Mouse (Mus musculus): ENCODE results near the gene Ptrhd1.
"Not testable (repeated sequence)": the region's sequence is repeated elsewhere in the genome, so short reads cannot be mapped to it uniquely, and the experiment has no call there.

The Ptrhd1 gene

DNA sequence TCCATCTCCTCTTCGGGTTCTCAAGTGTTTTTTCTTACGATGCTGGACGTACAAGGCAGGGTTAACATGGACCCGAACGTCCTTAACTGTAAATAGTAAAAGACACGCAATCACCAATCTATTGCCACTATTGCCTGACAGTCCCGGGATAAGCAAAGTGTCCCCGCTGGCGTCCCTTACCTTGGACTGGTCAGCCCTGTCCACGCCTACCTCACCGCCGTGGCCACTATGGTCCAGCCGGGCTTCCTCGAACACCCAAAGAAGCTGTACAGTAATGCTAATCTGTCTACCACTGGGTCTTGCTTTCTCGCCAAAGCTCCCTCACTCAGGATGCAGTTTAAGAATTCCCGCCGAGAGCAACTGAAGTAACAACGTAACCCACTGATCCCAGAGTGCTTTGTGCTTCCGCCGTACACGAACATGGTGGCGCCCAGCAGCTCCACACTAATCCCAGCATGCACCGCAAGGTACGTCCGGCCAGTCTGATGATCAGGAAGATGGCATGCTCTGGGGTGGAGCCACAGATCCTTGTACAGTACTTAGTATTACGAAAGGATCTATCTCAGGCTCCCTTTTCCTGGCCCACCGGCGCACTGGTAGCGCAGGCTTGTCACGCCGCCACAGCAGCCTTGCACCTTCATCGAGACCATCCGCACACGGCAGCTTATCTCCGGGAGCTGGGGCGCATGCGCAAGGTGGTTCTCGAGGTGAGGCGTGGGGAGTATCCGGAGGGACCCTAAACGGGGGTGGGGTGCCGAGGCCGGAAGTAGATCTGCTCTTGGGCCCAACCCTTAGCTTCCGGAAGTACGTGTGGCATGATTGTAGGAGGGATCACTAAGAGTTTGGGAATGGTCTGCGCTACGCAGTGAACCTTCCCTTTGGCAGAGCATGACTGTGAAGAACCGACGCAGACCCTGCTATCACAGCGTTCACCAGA lies at the start of gene Ptrhd1, which contains the start of gene Cenpo:
Ptrhd1 (plus strand) TSS at position 456 of the 937 bp plus-strand sequence.
Cenpo (minus strand) TSS at position 723 of the 937 bp plus-strand sequence.
- DNase-seq (ENCODE audit: low spot score) = peak; percentile 95

DNA sequence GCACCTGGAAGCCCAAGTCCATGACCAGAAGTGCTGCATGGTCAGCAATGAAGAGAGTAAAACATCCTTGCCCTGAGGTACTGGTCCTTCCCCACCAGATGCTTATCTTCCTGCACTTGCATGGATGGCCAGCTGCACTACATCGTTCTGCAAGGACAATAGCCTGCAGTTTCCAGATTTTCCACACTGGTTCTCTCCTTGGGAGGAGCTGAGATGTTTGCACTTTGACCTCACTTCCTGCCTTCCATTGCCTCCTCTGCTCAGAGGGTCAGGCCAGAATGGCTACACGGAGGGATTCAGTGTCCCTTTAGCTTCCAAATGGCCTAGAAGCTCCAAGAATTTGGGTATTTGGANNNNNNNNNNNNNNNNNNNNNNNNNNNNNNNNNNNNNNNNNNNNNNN lies 49.2 kb upstream of the Ptrhd1 start:
- no peak for DNase-seq (ENCODE audit: low spot score)

DNA sequence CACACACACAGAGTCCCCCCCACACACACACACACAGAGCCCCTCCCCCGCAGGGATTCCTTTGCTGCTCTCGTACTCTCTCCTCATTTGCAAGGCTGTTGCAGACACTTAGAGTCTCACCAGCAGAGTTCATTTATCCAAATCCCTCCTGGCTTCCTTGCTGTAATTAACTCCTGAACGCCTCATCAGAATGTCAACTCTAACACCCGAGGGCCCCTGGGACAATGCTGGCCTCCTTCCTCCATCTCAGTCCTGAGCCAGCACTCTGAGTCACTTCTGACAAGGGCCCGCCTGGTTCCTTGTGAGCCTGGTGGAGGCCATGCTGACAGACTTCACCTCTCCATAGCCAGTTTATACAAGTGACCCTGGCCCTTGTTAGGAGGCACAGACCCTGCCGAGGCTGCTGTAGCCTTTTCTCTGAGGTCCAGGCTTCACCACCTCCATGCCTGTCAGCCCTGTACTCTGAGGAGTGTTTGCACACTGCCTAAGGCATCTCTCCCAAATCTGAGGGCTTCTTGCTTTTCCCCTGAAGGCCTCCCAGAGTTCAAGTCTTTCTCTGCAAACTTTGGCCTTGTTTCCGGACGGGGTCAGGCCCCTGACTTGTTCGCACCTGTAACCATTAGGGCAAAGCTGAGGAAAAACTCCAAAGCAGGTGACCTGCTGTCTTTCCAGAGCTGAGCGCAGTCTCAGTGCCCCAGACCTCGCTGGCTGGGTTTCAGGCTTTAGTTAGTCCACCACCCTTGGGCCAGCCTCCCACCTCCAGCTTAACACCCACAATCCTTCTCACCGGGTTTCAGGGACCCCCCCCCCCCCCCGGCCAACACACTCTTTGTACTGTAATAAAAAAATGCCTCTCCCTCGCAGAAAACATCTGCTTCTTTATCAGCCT lies 45.4 kb upstream of the Ptrhd1 start:
- peak; percentile 56 for DNase-seq (ENCODE audit: low spot score)

DNA sequence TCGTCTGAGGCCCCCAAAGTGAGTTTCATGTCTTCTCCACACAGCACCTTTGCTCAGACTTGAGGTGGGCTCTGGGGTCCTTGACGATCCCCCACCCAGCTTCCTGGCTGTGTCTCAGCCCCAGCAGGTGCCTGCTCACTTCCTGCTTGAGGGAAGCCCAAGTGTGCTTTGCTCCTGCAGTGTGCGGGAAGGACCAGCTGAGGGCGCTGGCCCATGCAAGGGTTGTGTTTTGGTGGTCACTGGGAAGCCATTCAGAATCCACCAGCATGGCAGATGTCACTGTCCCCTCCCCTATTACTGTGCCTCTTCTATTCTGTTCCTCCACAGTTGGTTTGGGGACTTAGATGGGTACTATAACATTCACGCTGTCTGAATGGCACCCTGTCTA lies 44.8 kb upstream of the Ptrhd1 start:
- no peak for DNase-seq (ENCODE audit: low spot score)

DNA sequence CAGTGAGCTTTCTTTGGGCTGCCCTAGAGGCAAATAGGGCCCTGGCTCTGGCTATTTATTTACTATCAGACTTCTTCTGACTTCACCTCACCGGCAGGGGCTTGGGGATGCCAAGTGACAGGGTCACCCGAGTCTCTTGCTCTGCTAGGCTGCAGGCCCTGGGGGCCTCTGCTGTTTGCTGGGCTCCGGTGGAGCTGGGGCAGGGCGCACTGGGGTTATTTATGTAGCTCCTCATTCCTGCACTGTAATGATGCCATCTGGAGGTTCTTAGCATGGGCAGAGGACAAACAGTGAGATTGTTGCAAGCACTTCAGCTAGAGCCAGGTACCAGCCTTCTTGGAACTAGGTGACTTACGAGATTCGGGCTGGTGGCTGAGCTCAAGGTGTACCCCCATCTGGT lies 41.3 kb upstream of the Ptrhd1 start:
- no peak for DNase-seq (ENCODE audit: low spot score)

DNA sequence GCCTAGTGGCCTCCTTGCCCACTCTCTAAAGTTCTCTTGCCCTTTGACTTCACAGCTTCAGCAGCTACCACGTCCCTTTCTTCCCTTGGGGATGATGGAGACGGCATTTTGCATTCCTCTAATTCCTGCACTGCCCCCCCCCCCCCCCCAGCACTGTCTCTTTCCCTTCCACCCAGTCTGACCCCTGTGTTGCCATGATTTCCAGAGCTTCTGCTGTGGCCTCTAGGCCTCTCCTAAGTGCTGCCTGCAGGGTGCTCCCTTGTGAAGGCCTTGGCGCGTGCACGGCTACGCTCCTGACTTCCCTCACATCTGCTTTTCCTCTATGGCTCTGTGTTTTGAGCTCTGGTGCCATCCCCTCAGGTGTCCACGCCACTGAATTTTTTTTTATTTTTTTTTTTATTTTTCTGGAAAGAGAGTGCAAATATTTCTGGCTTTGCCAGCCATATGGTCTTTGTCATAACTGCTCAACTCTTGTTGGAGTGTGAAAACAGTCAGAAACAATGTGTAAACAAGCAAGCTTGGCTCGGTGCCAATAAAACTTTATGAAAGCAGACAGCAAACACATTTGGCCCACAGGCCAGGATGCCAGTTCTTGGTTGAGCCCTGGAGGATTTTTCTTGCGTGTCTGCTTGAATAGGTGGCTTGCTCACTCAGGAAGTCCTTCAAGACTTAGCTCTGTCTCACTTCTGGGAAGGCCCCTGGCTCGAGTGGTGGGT lies 40.6 kb upstream of the Ptrhd1 start:
- DNase-seq (ENCODE audit: low spot score) = no peak

DNA sequence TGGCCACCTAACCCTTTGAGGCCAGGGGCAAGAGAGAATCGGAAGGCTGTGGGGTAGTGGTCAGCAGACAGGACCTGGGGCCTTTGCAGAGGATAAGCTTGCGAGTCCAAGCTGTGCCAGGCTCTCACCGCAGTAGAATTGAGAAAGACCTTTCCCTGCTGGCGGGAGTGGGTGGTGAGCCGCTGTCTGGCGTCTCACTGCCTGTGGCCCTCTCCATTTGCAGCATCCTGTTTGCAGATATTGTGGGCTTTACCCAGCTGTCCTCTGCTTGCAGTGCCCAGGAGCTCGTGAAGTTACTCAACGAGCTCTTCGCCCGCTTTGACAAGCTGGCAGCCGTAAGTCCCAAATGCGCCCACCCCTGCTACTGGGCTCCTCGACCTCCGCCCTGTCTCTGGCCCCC lies 39.2 kb upstream of the Ptrhd1 start:
- DNase-seq (ENCODE audit: low spot score) = no peak

DNA sequence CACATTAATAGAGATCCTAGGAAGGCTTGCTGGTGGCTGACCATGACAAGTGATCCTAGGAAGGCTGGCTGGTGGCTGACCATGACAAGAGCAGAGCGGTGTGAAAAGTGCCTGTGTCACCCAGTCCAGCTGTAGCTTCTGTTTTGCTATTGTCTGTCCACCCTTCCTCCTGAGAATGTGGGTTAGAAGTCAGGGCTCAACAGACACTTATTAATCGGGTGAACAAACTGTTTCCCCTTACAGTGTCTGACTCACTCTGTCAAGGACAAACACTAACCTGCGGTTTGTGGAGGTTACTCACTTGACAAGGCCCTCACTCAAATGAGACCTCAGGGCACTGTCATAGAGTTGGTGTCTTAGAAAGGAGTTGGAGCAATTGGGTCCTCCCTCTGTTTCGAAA lies 35.1 kb upstream of the Ptrhd1 start:
- no peak for DNase-seq (ENCODE audit: low spot score)

DNA sequence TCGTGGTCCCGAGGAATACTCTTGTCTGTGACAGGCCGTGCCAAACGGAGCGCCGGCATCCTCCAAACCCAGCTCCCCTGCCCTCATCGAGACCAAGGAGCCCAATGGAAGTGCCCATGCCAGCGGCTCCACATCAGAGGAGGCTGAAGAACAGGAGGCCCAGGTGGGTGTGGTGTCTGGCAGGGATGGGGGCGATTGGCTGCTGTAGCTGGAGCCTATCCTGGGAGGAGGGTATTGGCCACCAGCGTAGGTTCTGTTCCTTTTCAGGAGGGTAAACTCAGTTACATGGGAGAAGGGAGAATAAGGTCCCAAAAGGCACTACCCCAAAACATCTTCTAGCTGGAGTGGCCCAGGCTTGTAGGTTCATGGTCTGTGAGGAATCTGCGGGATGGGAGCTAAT lies 34.6 kb upstream of the Ptrhd1 start:
- no peak for DNase-seq (ENCODE audit: low spot score)

DNA sequence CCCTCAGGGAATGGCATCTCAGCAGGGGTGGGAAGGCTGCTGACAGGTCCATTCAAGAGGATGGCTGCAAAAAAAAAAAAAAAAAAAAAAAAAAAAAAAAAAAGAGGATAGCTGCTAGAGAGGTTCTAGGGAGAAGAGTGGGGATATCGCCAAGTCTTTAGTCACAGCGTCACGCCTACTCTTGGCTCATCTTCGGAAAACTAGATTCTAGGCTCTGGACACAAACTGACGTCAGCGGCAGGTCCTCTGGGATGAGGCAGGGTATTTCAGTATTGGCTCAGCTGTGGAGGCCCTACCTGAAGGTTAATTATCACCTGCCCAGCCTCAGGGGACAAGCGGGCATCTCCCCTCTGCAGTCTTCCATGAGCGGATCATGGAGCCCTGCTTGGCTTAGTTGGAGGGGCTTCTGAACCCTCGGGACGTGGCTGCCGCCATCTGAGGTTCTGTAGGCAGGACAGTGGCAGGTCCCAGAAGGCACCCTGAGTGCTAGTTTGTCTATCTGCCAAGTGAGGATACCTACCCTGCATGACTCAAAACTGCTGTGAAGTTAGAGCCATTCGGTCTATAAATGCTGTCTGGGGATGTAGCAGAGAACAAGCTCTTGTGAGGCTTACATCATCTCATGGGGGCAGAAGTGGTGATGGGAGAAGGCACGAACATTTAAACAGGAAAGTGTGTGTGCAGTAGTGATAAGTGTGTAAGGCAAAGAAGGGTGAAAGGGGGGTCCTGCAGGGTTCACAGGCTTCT lies 32.2 kb upstream of the Ptrhd1 start:
- no peak for DNase-seq (ENCODE audit: low spot score)

DNA sequence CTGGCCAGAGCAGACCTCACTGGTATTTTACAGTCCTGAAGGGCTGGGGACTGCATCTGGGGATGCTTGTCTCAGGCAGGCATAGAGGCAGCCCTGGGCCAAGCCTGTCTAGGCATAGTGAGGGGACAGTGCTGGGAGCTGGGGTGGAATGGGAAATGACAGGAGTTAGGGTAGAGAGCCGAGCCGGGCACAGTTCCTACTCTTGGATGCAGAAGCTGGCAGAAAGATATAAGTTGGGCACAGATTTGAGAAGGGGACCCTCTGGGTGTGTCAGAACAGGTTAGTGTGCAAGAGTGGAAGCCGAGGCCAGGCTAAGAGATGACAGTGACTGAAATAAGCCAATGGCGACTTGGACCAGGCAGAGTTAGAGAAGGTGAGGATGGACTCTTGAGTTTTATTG lies 31.6 kb upstream of the Ptrhd1 start:
- DNase-seq (ENCODE audit: low spot score) = no peak

DNA sequence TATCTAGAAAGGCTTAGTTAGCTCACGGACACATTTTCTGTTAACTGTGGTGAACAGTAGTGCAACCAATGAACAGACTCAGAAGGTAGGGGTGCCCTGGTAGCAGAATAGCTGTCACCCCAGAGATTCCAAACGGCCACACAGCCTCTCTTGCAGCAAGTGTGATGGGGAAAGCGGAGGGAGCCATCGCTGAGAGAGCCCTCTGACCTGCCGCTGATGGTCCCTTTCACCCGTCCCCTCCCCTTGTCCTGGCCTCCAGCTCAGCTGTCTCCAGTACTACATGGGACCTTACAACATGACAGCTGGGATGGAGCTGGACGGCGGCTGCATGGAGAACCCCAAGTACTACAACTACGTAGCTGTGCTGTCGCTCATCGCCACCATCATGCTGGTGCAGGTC lies 27.7 kb upstream of the Ptrhd1 start:
- DNase-seq (ENCODE audit: low spot score) = no peak

DNA sequence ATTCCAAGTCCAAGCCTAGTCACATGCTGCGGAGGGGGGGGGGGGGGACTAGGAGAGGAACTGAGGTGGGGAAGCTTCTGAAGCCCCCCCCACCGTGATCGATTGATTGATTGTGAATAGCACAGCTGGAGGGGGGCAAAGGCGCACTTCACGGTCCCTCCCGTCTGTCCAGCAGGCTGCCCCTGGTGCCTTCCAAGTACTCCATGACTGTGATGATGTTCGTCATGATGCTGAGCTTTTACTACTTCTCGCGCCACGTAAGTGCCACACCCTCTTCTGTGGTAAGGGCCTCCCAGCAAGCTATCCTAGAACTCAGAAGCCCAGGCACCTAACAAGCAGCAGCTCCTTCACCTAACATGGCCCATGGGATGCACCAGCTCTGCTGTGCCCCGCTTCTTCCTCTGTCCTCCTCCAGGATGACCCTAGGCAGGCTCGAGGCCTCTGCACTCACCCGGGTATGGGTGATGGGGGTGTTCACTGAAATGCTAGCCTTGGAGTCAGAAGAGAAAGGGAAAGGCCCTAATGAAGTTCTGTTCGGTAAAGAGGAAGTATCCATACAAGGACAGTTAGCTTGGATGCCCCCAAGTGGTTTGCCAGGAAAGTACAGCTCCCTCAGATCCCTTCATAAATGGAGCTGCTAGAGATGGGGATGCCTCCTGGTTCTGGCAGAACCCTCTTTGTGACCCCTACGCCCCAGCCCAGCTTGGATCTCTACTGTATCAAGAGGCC lies 25.3 kb upstream of the Ptrhd1 start:
- peak; percentile 51 for DNase-seq (ENCODE audit: low spot score)

DNA sequence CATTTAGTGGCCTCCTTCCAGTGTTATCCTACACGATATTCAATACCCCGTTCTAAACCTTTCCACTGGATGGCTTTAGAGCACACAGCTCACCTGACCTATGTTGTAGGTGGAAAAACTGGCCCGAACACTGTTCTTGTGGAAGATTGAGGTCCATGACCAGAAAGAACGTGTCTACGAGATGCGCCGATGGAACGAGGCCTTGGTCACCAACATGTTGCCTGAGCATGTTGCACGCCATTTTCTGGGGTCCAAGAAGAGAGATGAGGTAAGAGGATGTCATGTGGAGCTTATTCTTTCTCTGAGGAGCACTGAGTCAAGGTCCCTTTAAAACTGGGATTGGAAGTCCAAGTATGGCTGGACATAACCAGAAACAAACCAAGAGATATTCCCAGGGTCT lies 24.6 kb upstream of the Ptrhd1 start:
- DNase-seq (ENCODE audit: low spot score) = no peak

DNA sequence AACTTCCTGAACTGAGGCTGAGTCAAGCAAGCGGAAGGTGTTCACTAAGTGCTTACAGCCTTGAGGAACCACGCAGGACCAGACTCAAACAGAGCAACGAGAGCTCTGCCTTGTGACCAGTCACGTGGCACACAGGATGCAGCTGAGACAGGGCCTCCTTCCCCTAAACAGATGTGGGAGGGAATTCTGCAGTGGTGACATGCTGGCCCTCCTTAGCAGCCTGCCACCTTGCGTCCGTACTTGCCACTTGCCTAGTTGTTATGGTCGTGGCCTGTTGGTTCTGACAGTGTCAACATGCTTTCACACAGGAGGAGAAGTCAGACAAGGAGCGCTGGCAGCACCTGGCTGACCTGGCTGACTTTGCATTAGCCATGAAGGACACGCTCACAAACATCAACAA lies 22.7 kb upstream of the Ptrhd1 start:
- DNase-seq (ENCODE audit: low spot score) = no peak

DNA sequence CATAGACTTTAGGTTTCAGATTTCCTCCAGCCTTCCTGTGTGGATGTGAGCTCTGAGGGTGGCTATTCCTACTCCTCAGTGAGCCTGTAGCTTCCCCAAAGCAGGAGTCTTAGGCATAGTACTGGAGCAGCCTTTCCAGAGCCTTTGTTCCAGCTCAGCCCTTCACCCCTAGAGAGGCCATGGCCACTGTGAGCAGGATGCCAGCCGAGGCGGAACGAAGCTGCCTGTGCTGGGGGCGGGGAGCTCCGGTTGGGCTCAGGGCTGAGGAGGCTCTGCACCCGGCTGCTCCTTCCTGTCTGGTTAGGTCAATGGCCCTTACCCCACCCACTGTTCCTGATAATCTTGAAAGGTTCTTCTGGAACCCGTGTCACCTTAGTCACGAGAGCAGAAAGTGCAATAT lies 20.9 kb upstream of the Ptrhd1 start:
- DNase-seq (ENCODE audit: low spot score) = peak; percentile 65

DNA sequence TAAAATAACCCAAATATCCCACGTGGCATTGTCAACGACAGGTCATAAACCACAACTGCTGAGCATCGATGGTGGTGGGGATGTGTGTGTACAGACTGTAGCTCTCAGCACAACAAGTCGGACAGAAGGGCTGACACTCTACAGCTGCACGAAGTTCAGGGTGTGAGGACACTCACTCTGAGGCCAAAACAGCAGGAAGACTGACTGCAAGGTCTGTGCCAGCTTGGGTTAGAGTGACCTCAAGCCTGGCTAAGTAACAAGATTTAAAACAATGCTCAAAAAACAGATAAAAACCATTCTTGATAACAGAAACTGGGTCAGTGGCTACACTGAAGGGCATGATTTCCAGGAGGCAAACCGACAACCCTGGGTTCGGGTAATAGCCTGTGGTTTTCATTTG lies 3.7 kb upstream of the Ptrhd1 start:
- no peak for DNase-seq (ENCODE audit: low spot score)

DNA sequence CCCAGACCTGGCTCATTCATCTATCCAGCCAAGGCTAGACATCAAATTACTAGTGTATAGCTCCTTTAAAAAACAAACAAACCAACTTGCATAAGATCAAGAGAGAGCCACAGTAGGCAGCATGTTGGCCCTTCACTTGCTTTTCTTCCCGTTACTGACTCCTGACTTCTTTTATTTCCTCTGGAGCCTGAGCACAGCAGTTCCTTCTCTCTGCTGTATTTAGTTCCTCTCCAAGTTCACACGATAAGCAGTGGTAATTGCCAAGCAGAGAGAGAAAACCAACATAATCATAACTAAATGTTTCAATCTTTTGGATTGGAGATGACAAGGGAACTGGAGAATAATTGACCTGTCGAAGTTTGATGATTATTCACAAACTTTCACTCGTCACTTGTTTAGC lies 1.1 kb upstream of the Ptrhd1 start:
- DNase-seq (ENCODE audit: low spot score) = no peak

DNA sequence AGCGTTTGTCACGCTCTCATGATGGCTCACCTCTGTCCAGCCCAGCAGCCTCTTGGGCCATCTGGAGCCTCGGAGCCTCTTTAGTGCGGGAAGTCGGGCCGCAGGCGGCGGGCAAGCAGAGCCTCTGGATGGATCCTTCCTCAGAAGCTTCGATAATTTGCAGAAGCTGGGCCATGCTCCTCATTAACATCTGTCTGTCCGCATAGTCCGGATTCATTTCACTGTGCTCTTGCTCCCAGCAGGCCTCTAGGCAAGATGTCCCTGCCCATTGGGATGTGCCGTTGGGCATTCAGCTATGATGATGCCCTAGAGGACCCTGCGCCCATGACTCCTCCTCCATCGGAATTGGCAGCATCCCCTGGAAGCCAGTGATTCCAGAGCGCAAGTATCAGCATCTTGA lies 3.7 kb downstream of the Ptrhd1 start:
- DNase-seq (ENCODE audit: low spot score) = no peak

DNA sequence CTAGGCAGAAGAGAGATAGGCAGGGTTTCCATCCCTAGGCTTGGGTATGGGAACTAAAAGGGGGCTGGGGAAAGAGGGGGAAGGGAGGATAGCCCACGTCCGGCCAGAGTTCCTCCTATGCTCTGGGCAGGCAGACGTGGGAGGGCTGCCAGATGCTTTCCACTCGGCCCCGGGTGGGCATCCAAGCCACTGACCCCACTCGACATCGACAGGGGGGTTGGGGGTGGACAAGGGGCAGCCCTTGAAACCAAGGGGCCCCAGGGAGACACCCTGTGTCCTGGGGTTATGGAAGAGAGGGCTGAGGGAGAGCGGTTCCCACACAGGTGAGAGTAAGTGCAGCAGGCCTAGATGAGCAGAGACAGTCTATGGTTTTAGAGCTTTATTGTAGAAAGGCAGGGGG lies 6.5 kb downstream of the Ptrhd1 start:
- not testable (repeated sequence) for DNase-seq (ENCODE audit: low spot score)

DNA sequence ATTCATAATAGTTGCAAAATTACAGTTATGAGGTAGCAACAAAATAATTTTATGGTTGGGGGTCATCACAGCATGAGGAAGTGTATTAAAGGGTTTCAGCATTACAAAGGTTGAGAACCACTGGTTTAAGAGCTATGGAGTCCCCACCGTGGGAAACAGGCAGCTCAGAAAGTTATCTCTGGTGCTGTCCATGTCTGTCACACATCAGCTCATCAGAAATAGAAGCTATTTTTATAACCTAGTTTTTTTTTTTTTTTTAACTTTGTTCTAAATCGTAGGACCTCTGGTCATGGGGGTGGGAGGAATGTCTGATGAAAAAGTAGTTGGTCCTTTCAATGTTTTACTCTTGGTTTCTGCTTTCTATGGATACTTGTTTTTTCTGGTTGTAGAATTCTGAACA lies 10.0 kb downstream of the Ptrhd1 start:
- no peak for DNase-seq (ENCODE audit: low spot score)
